Mouse (Mus musculus): Measurements from ENCODE around the gene Ccdc85c. TPM values are rescaled to one million over a fixed set of nuclear protein-coding genes. Genes with fewer than 3 reads are reported as not detected.

The Ccdc85c gene
- polyA plus RNA-seq, 1 experiment from 2014 or later, result 11.2 TPM

GRCm38 (mm10) chr12:108287011-108287410, 11.8 kb upstream of the Ccdc85c start:
- Histone ChIP-seq H3K4me3 (ENCODE audit: low read depth, low read length) (no peak overlapping the region), H3K9ac (ENCODE audit: low read length) (no peak overlapping the region), H3K27ac (ENCODE audit: low read depth) (no peak overlapping the region), H3K36me3 (ENCODE audit: control insufficient read depth, insufficient read depth, low read length) (no peaks in the 10 kb centered on the region), H3K9me3 (ENCODE audit: control insufficient read depth, low read length) (no peaks in the 10 kb centered on the region), H3K4me2 (ENCODE audit: low read length) (no peak overlapping the region), H3K27me3 (replicated peaks; ENCODE audit: control insufficient read depth, insufficient read depth, low read length) (no peaks in the 10 kb centered on the region), H3K4me1 (replicated peaks; ENCODE audit: control insufficient read depth, insufficient read depth, low read length) (peaks cover 12% of the 10 kb centered on the region; the same call in 1 of the 2 replicates)
- ATAC-seq (replicated peaks; ENCODE audit: low FRiP score, low TSS enrichment, low read depth), result no peak
- no peak for DNase-seq (ENCODE audit: low spot score)
- 99% methylated on average over 8 of the region's 8 CpGs for WGBS

DNA sequence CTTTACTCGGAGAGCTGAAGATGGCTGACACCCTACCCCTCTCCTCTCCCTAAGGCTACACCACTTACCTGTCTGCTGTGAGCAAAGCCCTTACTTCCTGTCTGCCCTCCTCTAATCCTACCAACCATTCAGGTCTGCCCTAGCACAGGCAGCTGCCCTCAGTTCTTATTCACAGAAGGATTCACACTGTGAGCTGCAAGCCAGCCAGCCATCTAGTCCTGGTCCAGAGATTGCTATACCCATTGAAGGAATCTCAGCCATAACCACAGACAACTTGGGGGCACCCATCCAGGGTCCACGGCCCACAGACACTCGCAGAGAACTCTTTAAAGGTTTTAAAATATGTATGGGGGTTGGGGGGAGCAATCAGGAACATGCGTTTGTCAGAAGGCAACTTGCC, 11.2 kb upstream of the Ccdc85c start:
- Histone ChIP-seq H3K4me1 (replicated peaks; ENCODE audit: control insufficient read depth, insufficient read depth, low read length) (peaks cover 12% of the 10 kb centered on the region; the same call in 1 of the 2 replicates), H3K36me3 (ENCODE audit: control insufficient read depth, insufficient read depth, low read length) (no peaks in the 10 kb centered on the region), H3K27ac (ENCODE audit: low read depth) (no peak overlapping the region), H3K9me3 (ENCODE audit: control insufficient read depth, low read length) (no peaks in the 10 kb centered on the region), H3K4me2 (ENCODE audit: low read length) (no peak overlapping the region), H3K27me3 (replicated peaks; ENCODE audit: control insufficient read depth, insufficient read depth, low read length) (no peaks in the 10 kb centered on the region), H3K4me3 (ENCODE audit: low read depth, low read length) (no peak overlapping the region), H3K9ac (ENCODE audit: low read length) (no peak overlapping the region)
- no peak for DNase-seq (ENCODE audit: low spot score)
- no peak for ATAC-seq (replicated peaks; ENCODE audit: low FRiP score, low TSS enrichment, low read depth)
- WGBS, result 71% methylated on average over 4 of the region's 4 CpGs

GRCm38 (mm10) chr12:108285225-108286011, 10.2 kb upstream of the Ccdc85c start:
- no peaks in the 10 kb centered on the region for H3K36me3 ChIP-seq (ENCODE audit: control insufficient read depth, insufficient read depth, low read length)
- no peaks in the 10 kb centered on the region for H3K27me3 ChIP-seq (replicated peaks; ENCODE audit: control insufficient read depth, insufficient read depth, low read length)
- H3K27ac ChIP-seq (ENCODE audit: low read depth), result no peak overlapping the region
- no peak overlapping the region for H3K9ac ChIP-seq (ENCODE audit: low read length)
- H3K4me3 ChIP-seq (ENCODE audit: low read depth, low read length), result no peak overlapping the region
- DNase-seq (ENCODE audit: low spot score) (no peak), ATAC-seq (replicated peaks; ENCODE audit: low FRiP score, low TSS enrichment, low read depth) (peak; percentile 38; the same call in 1 of the 2 replicates)
- H3K4me1 ChIP-seq (replicated peaks; ENCODE audit: control insufficient read depth, insufficient read depth, low read length), result peaks cover 12% of the 10 kb centered on the region; the same call in 1 of the 2 replicates
- 41% methylated on average over 11 of the region's 11 CpGs for WGBS
- no peak overlapping the region for H3K4me2 ChIP-seq (ENCODE audit: low read length)
- no peaks in the 10 kb centered on the region for H3K9me3 ChIP-seq (ENCODE audit: control insufficient read depth, low read length)

- DNase-seq (ENCODE audit: low spot score) (no peak), ATAC-seq (replicated peaks; ENCODE audit: low FRiP score, low TSS enrichment, low read depth) (0 out of 2 replicates have a peak, but pooled peaks have one; percentile 24)
- Histone ChIP-seq H3K4me1 (replicated peaks; ENCODE audit: control insufficient read depth, insufficient read depth, low read length) (peaks cover 12% of the 10 kb centered on the region; the same call in 1 of the 2 replicates), H3K4me3 (ENCODE audit: low read depth, low read length) (no peak overlapping the region), H3K9ac (ENCODE audit: low read length) (no peak overlapping the region), H3K36me3 (ENCODE audit: control insufficient read depth, insufficient read depth, low read length) (no peaks in the 10 kb centered on the region), H3K27me3 (replicated peaks; ENCODE audit: control insufficient read depth, insufficient read depth, low read length) (no peaks in the 10 kb centered on the region), H3K27ac (ENCODE audit: low read depth) (no peak overlapping the region), H3K9me3 (ENCODE audit: control insufficient read depth, low read length) (no peaks in the 10 kb centered on the region), H3K4me2 (ENCODE audit: low read length) (no peak overlapping the region)
- 42% methylated on average over 14 of the region's 14 CpGs for WGBS
Observed at GRCm38 (mm10) chr12:108284455-108285224, 9.4 kb upstream of the Ccdc85c start.

- no peaks in the 10 kb centered on the region for H3K9me3 ChIP-seq (ENCODE audit: control insufficient read depth, low read length)
- 44% methylated on average over 15 of the region's 15 CpGs for WGBS
- H3K9ac ChIP-seq (ENCODE audit: low read length), result no peak overlapping the region
- H3K36me3 ChIP-seq (ENCODE audit: control insufficient read depth, insufficient read depth, low read length), result no peaks in the 10 kb centered on the region
- peaks cover 24% of the 10 kb centered on the region for H3K4me1 ChIP-seq (replicated peaks; ENCODE audit: control insufficient read depth, insufficient read depth, low read length)
- DNase-seq (ENCODE audit: low spot score) (no peak), ATAC-seq (replicated peaks; ENCODE audit: low FRiP score, low TSS enrichment, low read depth) (no peak)
- H3K4me3 ChIP-seq (ENCODE audit: low read depth, low read length), result no peak overlapping the region
- no peak overlapping the region for H3K4me2 ChIP-seq (ENCODE audit: low read length)
- no peak overlapping the region for H3K27ac ChIP-seq (ENCODE audit: low read depth)
- no peaks in the 10 kb centered on the region; the same call in 1 of the 2 replicates for H3K27me3 ChIP-seq (replicated peaks; ENCODE audit: control insufficient read depth, insufficient read depth, low read length)
Observed at GRCm38 (mm10) chr12:108278221-108278918, 3.1 kb upstream of the Ccdc85c start.

- peaks cover 33% of the 10 kb centered on the region for H3K4me1 ChIP-seq (replicated peaks; ENCODE audit: control insufficient read depth, insufficient read depth, low read length)
- WGBS, result 13% methylated on average over 12 of the region's 12 CpGs
- no peaks in the 10 kb centered on the region; the same call in 1 of the 2 replicates for H3K27me3 ChIP-seq (replicated peaks; ENCODE audit: control insufficient read depth, insufficient read depth, low read length)
- H3K4me2 ChIP-seq (ENCODE audit: low read length), result peak overlapping the region; percentile 97
- ATAC-seq (replicated peaks; ENCODE audit: low FRiP score, low TSS enrichment, low read depth) (no peak), DNase-seq (ENCODE audit: low spot score) (peak; percentile 63)
- H3K36me3 ChIP-seq (ENCODE audit: control insufficient read depth, insufficient read depth, low read length), result no peaks in the 10 kb centered on the region
- H3K9ac ChIP-seq (ENCODE audit: low read length), result no peak overlapping the region
- H3K27ac ChIP-seq (ENCODE audit: low read depth), result no peak overlapping the region
- H3K9me3 ChIP-seq (ENCODE audit: control insufficient read depth, low read length), result no peaks in the 10 kb centered on the region
- 0 out of 2 replicates have a peak overlapping the region, but pooled peaks have one; percentile 1 for H3K4me3 ChIP-seq (ENCODE audit: low read depth, low read length)
Observed at GRCm38 (mm10) chr12:108277341-108277841, 2.2 kb upstream of the Ccdc85c start.

DNA sequence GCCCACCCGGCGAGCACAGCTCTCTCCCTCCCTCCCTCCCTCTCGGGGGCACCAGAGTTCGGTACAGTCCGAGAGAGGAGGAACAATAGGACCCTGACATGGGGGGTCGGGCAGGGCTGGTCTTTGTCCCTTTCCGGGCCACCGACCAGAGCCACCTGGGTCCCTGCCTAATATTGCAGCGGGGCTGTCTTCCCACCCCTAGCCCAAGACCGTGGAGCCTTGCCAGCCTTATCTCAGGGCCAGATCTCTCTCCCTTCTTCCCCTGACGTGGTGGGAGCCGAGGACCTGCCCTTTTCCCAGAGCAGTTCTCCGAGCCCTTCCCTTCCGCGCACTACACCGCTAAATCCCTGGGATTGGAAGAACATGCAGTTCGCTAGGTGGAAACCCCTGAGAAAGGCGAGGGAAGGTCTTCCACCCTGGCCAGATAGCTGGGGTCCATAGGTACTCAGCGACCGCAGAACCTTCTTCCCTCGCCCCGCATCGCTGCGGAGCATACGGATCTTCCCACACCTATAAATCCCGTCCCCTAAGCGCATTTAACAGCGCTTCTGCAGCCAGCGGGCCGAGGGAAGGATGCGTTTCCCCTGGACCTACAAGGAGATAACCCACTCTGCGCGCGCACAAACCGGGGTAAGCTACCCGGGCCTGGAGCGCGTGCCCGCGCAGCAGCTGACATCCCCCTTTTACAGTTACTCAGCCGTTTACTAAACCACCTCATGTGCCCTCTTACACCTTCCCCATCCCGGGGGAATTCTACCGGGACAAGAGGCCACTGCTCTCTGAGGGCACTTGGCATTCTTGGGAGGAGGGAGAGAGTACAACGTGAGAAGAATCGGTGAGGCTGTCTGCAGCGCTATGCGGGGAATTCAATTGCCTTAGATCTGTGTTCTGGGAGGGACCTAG, 946 bp upstream of the Ccdc85c start:
- Histone ChIP-seq H3K4me3 (ENCODE audit: low read depth, low read length) (peak overlapping the region; percentile 79), H3K36me3 (ENCODE audit: control insufficient read depth, insufficient read depth, low read length) (no peaks in the 10 kb centered on the region), H3K9me3 (ENCODE audit: control insufficient read depth, low read length) (no peaks in the 10 kb centered on the region), H3K4me2 (ENCODE audit: low read length) (peak overlapping the region; percentile 97), H3K27me3 (replicated peaks; ENCODE audit: control insufficient read depth, insufficient read depth, low read length) (no peaks in the 10 kb centered on the region; the same call in 1 of the 2 replicates), H3K27ac (ENCODE audit: low read depth) (peak overlapping the region; percentile 52), H3K4me1 (replicated peaks; ENCODE audit: control insufficient read depth, insufficient read depth, low read length) (peaks cover 46% of the 10 kb centered on the region), H3K9ac (ENCODE audit: low read length) (peak overlapping the region; percentile 64)
- WGBS, result under 1% methylated on average over 43 of the region's 47 CpGs
- ATAC-seq (replicated peaks; ENCODE audit: low FRiP score, low TSS enrichment, low read depth), result peak; percentile 44
- peak; percentile 83 for DNase-seq (ENCODE audit: low spot score)
